Mouse (Mus musculus): ENCODE results near the gene Tnc.
A peak's percentile ranks its signal among the peaks of the same experiment; 100 is the strongest.

The Tnc gene

DNA sequence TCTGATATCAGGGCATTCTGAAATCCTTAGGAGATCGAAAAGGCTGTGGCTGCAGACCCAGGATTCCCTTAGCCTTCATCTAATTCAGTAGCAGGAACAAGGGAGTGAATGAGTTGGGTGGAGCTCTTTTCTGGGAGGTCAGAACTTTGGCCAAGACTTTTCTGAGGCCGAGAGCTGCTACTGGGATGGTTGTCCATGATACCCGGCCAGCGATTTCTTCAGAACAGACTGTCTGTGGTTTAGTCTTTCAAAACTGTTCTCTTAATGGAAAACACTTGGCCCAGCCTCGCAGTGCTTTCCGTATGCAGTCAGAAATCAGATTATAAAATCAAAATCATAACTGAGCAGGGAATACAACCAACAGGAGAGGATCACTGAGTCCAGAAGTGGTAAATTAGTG lies 21.2 kb downstream of the Tnc start:
- DNase-seq (ENCODE audit: low read depth) = no peak

GRCm38 (mm10) chr4:64024041-64024779 lies 22.6 kb downstream of the Tnc start:
- DNase-seq (ENCODE audit: low read depth) = no peak

- no peak for DNase-seq (ENCODE audit: low read depth)
These were observed 25.8 kb downstream of the Tnc start for GRCm38 (mm10) chr4:64020930-64021589.

GRCm38 (mm10) chr4:64020151-64020550 lies 26.7 kb downstream of the Tnc start:
- DNase-seq (ENCODE audit: low read depth) = no peak

GRCm38 (mm10) chr4:64011308-64011707 lies 35.5 kb downstream of the Tnc start:
- DNase-seq (ENCODE audit: low read depth) = no peak

DNA sequence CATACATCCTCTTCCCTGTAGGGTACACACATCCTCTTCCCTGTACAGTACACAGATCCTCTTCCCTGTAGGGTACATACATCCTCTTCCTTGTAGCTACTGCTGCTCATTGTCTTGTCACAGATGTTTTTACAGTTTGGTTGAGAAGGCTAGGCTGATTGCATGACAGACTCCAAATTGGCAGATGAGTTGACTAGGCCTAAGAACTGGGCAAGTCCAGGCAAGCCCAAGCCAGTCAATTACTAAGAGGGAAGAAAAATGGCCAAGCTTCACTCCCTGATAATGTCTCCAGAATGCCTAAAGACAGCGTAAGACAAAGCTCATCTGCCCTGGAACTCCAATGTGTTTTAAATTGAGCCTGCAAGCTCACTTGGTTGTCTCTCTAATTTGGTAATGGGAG lies 36.9 kb downstream of the Tnc start:
- DNase-seq (ENCODE audit: low read depth) = no peak

DNA sequence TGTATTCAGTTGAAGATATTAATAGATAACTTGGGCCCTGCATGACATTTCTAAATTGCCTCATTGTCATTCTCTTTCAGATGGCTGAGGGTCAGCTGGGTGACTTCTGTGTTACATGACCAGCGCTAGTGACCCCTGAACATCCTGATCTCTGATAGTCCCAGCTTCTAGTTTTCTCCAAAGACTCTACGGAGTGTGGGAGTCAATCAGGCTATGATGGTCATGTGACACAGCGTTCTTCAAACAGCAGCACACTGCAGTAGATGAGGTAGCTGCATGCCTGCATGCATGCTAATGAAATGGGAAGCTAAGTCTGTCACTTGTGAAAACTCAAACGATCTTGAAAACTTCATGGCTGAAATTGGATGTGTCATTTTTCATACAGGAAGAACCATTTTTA lies 41.6 kb downstream of the Tnc start:
- DNase-seq (ENCODE audit: low read depth) = no peak

DNA sequence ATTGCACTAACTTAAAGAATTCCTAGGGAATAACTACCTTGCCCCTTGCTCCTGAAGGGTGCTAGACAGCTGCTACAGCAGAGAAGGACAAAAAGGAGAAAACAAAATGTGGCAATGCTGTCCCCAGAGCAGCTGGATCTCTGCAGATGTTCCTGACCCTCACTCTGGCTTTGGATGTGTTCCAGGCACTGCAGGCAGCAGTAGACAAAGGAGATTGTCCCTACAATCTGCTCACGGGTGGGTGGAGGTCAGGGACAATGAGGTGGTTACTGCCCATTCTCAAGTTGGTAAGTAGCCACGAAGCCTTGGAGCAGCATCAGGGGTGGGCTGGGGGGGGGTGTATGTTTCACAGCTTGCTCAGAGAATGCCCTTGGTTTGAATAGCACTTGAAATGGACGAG lies 43.1 kb downstream of the Tnc start:
- no peak for DNase-seq (ENCODE audit: low read depth)

GRCm38 (mm10) chr4:64002168-64002567 lies 44.6 kb downstream of the Tnc start:
- no peak for DNase-seq (ENCODE audit: low read depth)

- DNase-seq (ENCODE audit: low read depth) = no peak
These were observed 46.0 kb downstream of the Tnc start for GRCm38 (mm10) chr4:64000788-64001187.

DNA sequence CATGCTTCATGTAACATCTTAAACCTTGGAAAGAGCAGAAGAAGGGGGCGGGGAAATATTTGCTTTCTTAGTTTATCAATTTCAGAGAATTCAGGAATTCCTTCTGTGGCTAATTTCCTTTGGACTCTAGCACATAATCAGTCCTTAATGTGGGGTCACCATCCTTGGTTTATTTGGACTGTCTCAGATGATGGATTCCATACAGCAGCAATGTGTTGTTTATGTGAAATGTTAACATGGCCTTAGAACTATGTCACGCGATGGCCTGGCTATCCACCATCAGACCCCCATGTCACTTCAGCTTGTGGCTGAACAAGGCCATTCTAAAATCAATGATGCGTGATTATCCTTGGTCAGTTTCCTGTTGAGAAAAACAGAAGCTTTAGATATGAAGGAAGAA lies 46.5 kb downstream of the Tnc start:
- DNase-seq (ENCODE audit: low read depth) = no peak

DNA sequence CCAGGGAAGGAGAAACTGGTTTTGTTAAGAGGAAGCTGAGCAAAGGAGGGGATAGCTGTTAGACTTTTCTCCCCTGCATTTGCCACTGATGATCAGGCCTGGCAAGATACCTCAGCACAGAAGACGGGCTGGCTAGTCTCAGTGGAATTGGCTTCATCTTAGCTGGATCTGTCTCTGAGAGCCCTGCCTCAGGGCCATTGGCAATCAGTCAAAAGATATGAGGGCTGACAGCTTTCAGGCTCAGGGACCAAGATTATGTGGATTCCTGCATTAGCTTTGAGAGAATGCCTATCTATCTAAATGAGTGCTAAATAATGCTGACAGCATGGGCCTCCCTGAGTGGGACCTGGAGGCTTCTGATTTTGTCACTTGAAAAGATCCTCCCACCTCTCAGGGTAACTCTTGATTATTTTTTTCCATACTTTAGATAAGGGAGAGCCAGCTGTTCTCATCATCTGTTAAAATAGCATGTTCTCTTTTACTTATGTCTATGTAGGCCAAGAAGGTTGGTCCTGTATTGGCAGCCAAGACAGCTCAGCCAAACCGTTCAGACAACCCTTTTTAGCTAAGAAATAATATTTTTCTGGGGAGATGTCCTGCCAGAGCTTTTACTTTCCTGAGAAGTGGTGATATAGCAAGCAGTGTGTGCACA lies 53.2 kb downstream of the Tnc start:
- DNase-seq (ENCODE audit: low read depth) = no peak

- DNase-seq (ENCODE audit: low read depth) = no peak
These were observed 56.6 kb downstream of the Tnc start for GRCm38 (mm10) chr4:63990216-63990615.

GRCm38 (mm10) chr4:63988090-63988489 lies 58.7 kb downstream of the Tnc start:
- DNase-seq (ENCODE audit: low read depth) = no peak

DNA sequence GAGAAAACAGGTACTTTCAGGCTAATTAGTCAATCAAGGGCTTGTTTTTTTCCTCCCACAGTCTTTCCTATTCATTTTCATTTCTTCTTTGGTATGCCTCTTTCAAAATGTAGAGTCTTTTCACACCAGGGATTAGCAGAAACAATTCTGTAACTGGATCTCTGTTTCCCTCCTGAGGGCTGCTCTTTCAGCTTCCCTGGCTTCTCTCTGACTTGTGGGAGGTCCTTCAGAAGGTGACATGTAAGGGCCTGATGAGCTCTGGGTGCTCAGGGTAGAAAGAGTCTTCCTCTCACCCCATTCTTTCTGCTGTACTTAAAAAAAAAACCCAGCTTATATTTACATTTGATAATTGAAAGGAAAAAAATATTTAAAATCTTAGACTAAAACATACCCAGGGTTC lies 60.2 kb downstream of the Tnc start:
- no peak for DNase-seq (ENCODE audit: low read depth)

- DNase-seq (ENCODE audit: low read depth) = no peak
These were observed 63.7 kb downstream of the Tnc start for GRCm38 (mm10) chr4:63983098-63983445.

DNA sequence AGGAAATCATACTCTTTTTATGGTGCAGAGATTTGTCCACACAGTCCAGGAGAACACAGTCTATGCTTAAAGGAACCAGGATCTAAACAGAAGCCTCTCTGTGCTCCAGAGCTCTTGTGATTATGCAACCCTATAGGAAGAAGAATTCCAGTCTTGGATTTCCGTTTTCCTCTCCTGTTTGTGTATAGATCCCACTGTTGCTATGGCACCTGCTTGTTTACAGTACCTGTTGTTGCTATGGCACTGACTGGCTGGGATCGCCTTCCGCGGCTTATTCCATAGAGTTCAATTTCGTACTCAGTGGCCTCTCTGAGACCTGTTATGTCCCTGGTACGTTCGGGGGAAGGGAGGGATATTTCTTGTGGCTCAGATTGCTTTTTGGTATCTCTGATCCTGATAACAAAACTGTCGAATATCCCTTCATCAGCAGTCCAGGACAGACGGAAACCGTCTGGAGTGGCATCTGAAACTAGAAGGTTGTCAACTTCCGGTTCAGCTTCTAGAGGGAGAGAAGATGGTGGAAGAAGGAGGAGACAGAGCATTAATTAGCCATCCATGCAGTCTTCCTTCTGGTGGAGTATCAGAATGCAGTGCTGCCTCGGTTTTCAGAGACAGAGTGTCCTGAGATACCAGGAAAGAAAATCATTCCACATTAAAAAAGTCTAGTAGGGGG lies 64.3 kb downstream of the Tnc start:
- no peak for DNase-seq (ENCODE audit: low read depth)

DNA sequence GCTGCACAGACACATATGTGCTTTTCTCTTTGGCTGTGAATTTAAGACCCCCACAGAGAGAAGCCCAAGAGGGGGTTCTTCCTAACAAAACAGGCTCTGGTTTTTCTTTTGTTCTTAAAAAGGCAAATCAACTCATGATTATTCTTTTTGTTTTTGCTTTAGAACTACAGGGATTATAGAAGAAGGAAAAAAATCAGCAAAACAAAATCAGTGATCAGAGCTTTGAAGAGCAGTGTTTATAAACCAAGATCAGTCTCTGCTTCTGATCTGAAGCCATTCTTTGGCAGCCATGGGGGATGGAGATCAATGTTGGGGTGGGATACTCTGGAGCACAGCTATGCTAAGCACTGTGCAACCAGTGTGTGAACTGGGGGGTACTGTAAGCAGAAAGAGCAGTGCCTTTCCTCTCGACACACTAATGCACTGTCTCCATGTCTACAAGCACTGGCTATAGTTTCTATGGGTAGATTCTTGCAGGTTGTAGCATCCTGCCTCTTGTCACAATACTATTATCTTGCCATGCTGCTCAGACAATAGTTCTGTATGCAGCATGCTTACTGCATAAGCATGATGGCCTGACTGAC lies 66.5 kb downstream of the Tnc start:
- DNase-seq (ENCODE audit: low read depth) = no peak

GRCm38 (mm10) chr4:63979635-63980034 lies 67.2 kb downstream of the Tnc start:
- DNase-seq (ENCODE audit: low read depth) = no peak

DNA sequence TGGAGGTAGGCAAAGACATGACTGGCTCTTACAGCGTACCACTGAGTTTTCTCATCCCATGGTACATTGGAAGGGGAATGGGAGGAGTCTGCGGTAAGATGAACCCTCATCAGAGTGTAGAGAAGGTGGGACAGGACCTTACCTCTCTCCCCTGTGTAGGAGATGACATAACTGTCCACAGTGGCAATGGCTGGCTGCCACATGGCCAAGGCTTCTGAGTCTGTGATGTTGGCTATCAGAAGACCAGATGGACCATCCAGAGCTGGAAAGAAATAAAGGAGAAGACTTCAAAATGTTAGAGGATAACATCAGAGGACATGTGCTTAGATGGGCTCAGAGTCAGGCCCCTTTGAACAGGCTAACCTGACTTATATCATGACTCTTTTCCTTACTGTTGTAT lies 74.3 kb downstream of the Tnc start:
- no peak for DNase-seq (ENCODE audit: low read depth)

DNA sequence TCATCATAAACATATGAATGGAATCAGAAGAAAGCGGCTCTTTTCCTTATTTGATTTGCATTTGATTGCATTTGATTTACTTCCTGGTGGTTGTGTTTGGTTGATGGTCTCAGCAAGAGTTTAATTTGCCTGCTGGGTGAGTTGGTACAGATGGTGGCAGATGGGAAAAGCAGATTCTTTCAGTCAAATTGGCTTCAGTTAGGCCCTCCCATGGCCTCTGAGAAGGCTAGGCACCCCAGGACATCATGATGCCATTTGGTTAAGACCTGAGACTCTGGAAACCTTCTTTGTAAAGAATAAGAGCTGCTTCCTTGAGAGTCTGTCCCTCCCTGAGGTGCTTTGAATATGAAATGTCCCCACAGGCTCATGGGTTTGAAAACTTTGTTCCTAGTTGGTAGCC lies 75.1 kb downstream of the Tnc start:
- DNase-seq (ENCODE audit: low read depth) = no peak

- DNase-seq (ENCODE audit: low read depth) = peak; percentile 2
These were observed 75.9 kb downstream of the Tnc start for GRCm38 (mm10) chr4:63970925-63971324.

GRCm38 (mm10) chr4:63969891-63970290 lies 76.9 kb downstream of the Tnc start:
- no peak for DNase-seq (ENCODE audit: low read depth)

All from 416B (cell line).